Mouse (Mus musculus): ENCODE data around the gene Nfia. TPM values are rescaled to one million over a fixed set of nuclear protein-coding genes. Genes with fewer than 3 reads are reported as not detected.

Nfia gene
- polyA plus RNA-seq, 1 experiment, result 8.1 TPM

DNA sequence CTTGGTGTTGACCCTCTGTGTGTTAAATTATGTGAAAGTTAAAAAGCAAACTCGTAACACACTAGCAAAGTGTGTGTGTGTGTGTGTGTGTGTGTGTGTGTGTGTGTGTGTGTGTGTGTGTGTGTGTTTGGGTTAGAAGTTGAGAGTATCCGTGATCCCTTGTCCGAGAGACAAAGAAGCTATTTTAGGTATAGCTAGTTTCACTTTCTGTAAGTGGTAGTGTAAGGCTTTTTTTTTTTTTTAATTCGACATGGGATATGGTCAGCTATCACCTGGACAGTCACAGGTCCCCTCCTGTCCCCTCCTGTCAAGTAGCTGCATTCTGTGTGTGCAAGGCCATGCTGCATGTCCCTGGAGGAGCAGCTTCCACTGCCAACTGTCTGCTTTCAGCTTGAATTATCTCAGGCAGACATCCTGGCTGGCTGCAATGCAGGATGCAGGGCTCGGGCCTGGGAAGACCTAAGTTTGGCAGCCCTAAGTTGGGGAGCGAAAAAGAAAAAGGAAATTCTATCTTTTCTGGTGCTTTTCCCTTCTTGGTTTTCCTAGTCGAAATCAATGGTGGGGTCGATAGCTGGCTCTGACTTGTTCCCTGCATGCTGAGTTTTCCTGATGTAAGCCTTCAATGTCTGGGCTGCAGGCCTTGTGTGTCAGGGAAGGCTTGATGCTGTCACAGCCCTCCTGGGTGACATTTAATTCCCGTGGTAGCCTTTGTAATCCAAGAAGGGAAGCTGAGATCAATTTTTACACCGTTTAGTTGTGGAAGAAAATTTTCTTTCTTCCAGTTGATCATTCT lies 147.9 kb downstream of the Nfia start:
- H3K27me3 ChIP-seq (ENCODE audit: control insufficient read depth, insufficient read depth, low read length), result no peaks in the 10 kb centered on the region
- no peak for TF ChIP-seq CTCF (IDR thresholded peaks at IDR 0.05; ENCODE audit: control insufficient read depth, insufficient read depth, insufficient replicate concordance, low read depth, low read length)
- TF ChIP-seq POLR2A (IDR thresholded peaks at IDR 0.05; ENCODE audit: control insufficient read depth, low read depth, low read length), result no peak
- no peak overlapping the region; the same call in 1 of the 2 replicates for H3K27ac ChIP-seq (ENCODE audit: control insufficient read depth, insufficient read depth, low read depth, low read length)
- H3K4me1 ChIP-seq (ENCODE audit: control insufficient read depth, insufficient read depth, low read length), result no peaks in the 10 kb centered on the region
- no peaks in the 10 kb centered on the region for H3K36me3 ChIP-seq (ENCODE audit: control insufficient read depth, insufficient read depth, low read length)
- H3K4me3 ChIP-seq (ENCODE audit: control insufficient read depth, low read depth, low read length), result no peak overlapping the region

DNA sequence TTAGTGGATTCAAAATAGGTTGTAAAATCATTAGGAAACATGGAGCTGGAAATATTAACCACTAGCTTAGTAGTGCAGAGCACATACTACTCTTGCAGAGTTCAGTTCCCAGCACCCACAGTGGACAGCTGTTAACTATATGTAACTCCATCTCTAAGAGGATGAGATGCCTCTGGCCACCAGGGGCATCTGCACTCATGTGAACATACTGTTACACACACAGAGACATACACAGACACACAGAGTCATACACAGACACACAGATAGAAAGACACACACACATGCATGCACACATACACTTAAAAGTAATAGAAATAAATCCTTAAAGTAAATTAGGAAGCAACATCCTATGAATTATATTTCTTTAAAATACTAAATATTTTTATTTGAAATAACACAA lies 149.1 kb downstream of the Nfia start:
- H3K27ac ChIP-seq (ENCODE audit: control insufficient read depth, insufficient read depth, low read depth, low read length), result no peak overlapping the region

DNA sequence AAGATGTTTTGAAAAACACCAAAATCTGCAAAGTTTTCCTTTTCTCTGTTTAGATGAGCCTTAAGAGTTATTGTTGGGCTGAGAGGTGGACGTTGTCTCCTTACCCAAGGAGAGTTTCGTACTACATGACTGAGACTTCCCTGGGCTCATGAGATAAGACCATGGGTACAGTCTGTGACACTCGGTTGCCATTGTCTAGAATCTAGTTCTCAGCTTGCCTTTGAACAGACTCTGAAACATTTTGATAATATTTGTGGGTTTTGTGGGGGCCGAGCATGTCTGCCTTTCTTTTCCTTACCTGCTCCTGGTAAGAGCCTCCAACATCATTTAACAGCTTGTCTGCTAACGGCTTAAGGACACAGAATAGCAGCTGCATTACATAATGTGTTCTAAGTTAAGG lies 150.7 kb downstream of the Nfia start:
- H3K4me3 ChIP-seq (ENCODE audit: control insufficient read depth, low read depth, low read length), result no peak overlapping the region
- no peaks in the 10 kb centered on the region for H3K4me1 ChIP-seq (ENCODE audit: control insufficient read depth, insufficient read depth, low read length)
- no peaks in the 10 kb centered on the region for H3K27me3 ChIP-seq (ENCODE audit: control insufficient read depth, insufficient read depth, low read length)
- no peaks in the 10 kb centered on the region for H3K36me3 ChIP-seq (ENCODE audit: control insufficient read depth, insufficient read depth, low read length)
- TF ChIP-seq POLR2A (IDR thresholded peaks at IDR 0.05; ENCODE audit: control insufficient read depth, low read depth, low read length), result no peak
- no peak for TF ChIP-seq CTCF (IDR thresholded peaks at IDR 0.05; ENCODE audit: control insufficient read depth, insufficient read depth, insufficient replicate concordance, low read depth, low read length)
- H3K27ac ChIP-seq (ENCODE audit: control insufficient read depth, insufficient read depth, low read depth, low read length), result peak overlapping the region; percentile 49

More for the DNA sequence above, 149.1 kb downstream of the Nfia start:
- TF ChIP-seq CTCF (IDR thresholded peaks at IDR 0.05; ENCODE audit: control insufficient read depth, insufficient read depth, insufficient replicate concordance, low read depth, low read length) (no peak), POLR2A (IDR thresholded peaks at IDR 0.05; ENCODE audit: control insufficient read depth, low read depth, low read length) (no peak)
- Histone ChIP-seq H3K4me1 (ENCODE audit: control insufficient read depth, insufficient read depth, low read length) (no peaks in the 10 kb centered on the region), H3K4me3 (ENCODE audit: control insufficient read depth, low read depth, low read length) (no peak overlapping the region), H3K36me3 (ENCODE audit: control insufficient read depth, insufficient read depth, low read length) (no peaks in the 10 kb centered on the region), H3K27me3 (ENCODE audit: control insufficient read depth, insufficient read depth, low read length) (no peaks in the 10 kb centered on the region)

DNA sequence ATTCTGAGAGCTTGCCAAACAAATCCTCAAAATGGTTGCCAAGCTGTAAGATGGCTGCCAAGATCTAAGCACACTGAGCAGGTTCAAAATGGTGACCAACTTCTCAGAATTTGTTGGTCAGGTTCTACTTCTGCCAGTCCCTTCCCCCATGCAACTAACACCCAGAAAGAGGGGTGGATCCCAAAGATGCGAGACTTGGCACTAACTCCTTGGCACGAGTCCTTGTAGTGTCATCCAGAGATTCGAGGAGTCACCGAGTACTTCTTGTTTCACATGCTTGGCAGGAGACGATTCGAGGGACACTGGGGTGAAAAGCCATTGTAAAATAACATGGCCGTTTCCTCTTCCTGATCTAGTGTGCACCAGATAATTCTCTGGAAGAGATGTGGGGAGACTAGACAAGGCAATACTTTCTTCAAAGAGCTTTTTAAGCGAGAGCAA lies 151.4 kb downstream of the Nfia start:
- H3K36me3 ChIP-seq (ENCODE audit: control insufficient read depth, insufficient read depth, low read length), result no peaks in the 10 kb centered on the region
- no peak for TF ChIP-seq POLR2A (IDR thresholded peaks at IDR 0.05; ENCODE audit: control insufficient read depth, low read depth, low read length)
- TF ChIP-seq CTCF (IDR thresholded peaks at IDR 0.05; ENCODE audit: control insufficient read depth, insufficient read depth, insufficient replicate concordance, low read depth, low read length), result no peak
- no peak overlapping the region for H3K4me3 ChIP-seq (ENCODE audit: control insufficient read depth, low read depth, low read length)
- peak overlapping the region; percentile 32 for H3K27ac ChIP-seq (ENCODE audit: control insufficient read depth, insufficient read depth, low read depth, low read length)
- no peaks in the 10 kb centered on the region for H3K27me3 ChIP-seq (ENCODE audit: control insufficient read depth, insufficient read depth, low read length)
- no peaks in the 10 kb centered on the region for H3K4me1 ChIP-seq (ENCODE audit: control insufficient read depth, insufficient read depth, low read length)

DNA sequence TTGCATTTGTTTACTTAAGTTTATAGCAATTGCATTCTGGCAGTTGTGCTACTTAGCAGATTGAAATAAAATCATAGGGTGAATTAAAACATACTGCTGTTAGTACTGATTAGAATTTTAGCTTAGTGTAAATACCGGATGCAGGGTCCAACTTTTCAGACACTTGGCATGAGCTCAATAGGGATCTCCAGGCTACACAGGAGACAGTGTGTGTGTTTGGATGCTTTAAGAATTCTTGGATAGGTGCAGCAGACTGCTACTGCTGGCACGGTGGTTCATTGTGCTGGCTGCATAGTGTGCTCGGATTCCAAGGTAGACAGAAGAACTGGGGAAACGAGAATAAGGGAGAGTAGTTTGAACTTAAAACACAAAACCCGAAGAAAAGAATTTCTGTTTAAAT lies 151.9 kb downstream of the Nfia start:
- no peak for TF ChIP-seq POLR2A (IDR thresholded peaks at IDR 0.05; ENCODE audit: control insufficient read depth, low read depth, low read length)
- no peak for TF ChIP-seq CTCF (IDR thresholded peaks at IDR 0.05; ENCODE audit: control insufficient read depth, insufficient read depth, insufficient replicate concordance, low read depth, low read length)
- H3K27ac ChIP-seq (ENCODE audit: control insufficient read depth, insufficient read depth, low read depth, low read length), result no peak overlapping the region
- H3K4me3 ChIP-seq (ENCODE audit: control insufficient read depth, low read depth, low read length), result no peak overlapping the region
- H3K27me3 ChIP-seq (ENCODE audit: control insufficient read depth, insufficient read depth, low read length), result no peaks in the 10 kb centered on the region
- no peaks in the 10 kb centered on the region for H3K4me1 ChIP-seq (ENCODE audit: control insufficient read depth, insufficient read depth, low read length)
- no peaks in the 10 kb centered on the region for H3K36me3 ChIP-seq (ENCODE audit: control insufficient read depth, insufficient read depth, low read length)

DNA sequence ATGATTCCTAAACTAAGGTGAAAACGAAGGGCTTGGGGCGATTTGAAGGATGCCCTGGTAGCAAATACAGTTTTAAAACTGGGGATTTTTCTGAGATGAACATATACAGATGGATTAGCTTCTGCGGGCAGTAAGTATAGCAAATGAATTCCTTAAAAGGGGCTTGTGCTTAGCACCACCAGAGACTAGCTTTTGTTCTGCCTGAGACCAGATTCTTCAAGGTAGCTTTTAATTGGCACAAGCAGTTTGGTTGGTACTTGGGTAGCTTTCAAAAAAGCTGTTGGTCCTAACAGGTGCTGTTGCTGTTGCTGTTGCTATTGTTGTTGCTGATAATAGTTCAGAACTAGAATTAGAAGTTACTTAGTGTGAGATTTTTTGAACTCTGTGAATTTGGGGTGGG lies 152.3 kb downstream of the Nfia start:
- H3K27ac ChIP-seq (ENCODE audit: control insufficient read depth, insufficient read depth, low read depth, low read length), result no peak overlapping the region
- no peak overlapping the region for H3K4me3 ChIP-seq (ENCODE audit: control insufficient read depth, low read depth, low read length)
- no peaks in the 10 kb centered on the region for H3K4me1 ChIP-seq (ENCODE audit: control insufficient read depth, insufficient read depth, low read length)
- H3K36me3 ChIP-seq (ENCODE audit: control insufficient read depth, insufficient read depth, low read length), result no peaks in the 10 kb centered on the region
- no peak for TF ChIP-seq POLR2A (IDR thresholded peaks at IDR 0.05; ENCODE audit: control insufficient read depth, low read depth, low read length)
- no peak for TF ChIP-seq CTCF (IDR thresholded peaks at IDR 0.05; ENCODE audit: control insufficient read depth, insufficient read depth, insufficient replicate concordance, low read depth, low read length)
- H3K27me3 ChIP-seq (ENCODE audit: control insufficient read depth, insufficient read depth, low read length), result no peaks in the 10 kb centered on the region

DNA sequence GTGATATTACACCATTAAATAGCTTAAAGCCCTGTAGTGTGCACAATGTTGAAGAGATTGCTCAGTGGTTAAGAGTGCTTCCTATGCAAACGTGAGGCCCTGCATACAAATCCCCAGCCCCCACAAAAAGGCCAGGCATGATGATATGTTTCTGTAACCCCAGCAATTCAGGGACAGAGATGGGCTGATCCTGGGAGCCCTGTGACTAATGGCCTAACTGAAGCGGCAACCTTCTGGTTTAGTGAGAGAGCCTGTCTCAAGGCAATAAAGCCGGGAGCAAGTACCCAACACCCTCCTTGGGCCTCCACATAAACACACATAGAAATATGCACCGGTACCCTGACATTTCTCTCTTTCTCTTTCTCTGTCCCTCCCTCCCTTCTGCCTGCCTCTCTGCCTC lies 153.1 kb downstream of the Nfia start:
- H3K4me3 ChIP-seq (ENCODE audit: control insufficient read depth, low read depth, low read length), result no peak overlapping the region
- TF ChIP-seq POLR2A (IDR thresholded peaks at IDR 0.05; ENCODE audit: control insufficient read depth, low read depth, low read length) (no peak), CTCF (IDR thresholded peaks at IDR 0.05; ENCODE audit: control insufficient read depth, insufficient read depth, insufficient replicate concordance, low read depth, low read length) (no peak)
- H3K27ac ChIP-seq (ENCODE audit: control insufficient read depth, insufficient read depth, low read depth, low read length), result no peak overlapping the region
- H3K27me3 ChIP-seq (ENCODE audit: control insufficient read depth, insufficient read depth, low read length), result no peaks in the 10 kb centered on the region
- H3K36me3 ChIP-seq (ENCODE audit: control insufficient read depth, insufficient read depth, low read length), result no peaks in the 10 kb centered on the region
- H3K4me1 ChIP-seq (ENCODE audit: control insufficient read depth, insufficient read depth, low read length), result no peaks in the 10 kb centered on the region
